Mouse (Mus musculus): ENCODE results near the gene Gpr174. TPM values are rescaled to one million over a fixed set of nuclear protein-coding genes. Genes with fewer than 3 reads are reported as not detected.

The Gpr174 gene
- polyA plus RNA-seq, 1 experiment from 2014 or later = 0.24 TPM

Other genes with a start within 250 kb of the Gpr174 start
- not detected in 2 replicates for gene P2ry10, start 167.4 kb upstream of the Gpr174 start, polyA plus RNA-seq (2014; fragmentation: Nextera tagmentation; extraction: Ambion mirVana)
- gene P2ry10b, start 107.0 kb upstream of the Gpr174 start, polyA plus RNA-seq (2014; fragmentation: Nextera tagmentation; extraction: Ambion mirVana) = 0.30 and 0.46 TPM in 2 replicates
- 527 and 538 TPM in 2 replicates for gene Itm2a, start 147.5 kb downstream of the Gpr174 start, polyA plus RNA-seq (2014; fragmentation: Nextera tagmentation; extraction: Ambion mirVana)

Data from heart, embryonic 11.5 days (tissue).